In the genomic region with DNA sequence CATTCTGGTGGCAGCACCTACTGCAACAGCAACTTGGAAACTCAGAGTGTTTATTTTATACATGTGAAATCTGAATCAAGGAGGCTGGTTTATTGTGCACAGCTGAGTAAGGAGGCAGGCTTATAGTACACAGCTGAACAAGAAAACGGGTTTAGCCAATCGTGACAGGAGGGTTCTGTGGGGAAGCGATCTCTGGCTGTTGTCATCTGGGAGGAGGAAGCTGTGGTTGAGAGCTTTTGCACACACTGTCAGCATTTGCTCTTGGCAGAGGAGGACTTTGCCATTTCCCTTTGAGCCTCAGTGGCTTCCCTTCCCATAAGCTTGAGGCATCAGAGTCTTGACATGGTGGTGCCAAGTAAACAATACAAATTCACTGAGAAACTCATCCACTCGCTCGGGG, we compare ENCODE assay signal across 11 mouse cellular contexts. TPM values are rescaled to one million over a fixed set of nuclear protein-coding genes. Genes with fewer than 3 reads are reported as not detected.
DNase-seq lines count a peak whose midpoint lies in the region; ATAC-seq and TF ChIP-seq lines count a peak whose summit lies in the region.
"Had no signal": no experiment of that assay in that cellular context is flagged by ENCODE, and none has a peak within 500 bp of the region (broad histone marks: within the 10 kb centered on the region; RNA-seq: fewer than 3 reads in every experiment).

No protein-coding gene starts in this region.

- no peaks in the 10 kb centered on the region for H3K9me3 ChIP-seq in hindbrain, embryonic 11.5 days (ENCODE audit: control insufficient read depth, low read length)

- H3K27ac ChIP-seq in gastrocnemius, adult 2 months: no peak overlapping the region
- no peak overlapping the region for H3K27ac ChIP-seq in hindbrain, embryonic 11.5 days (ENCODE audit: low read depth, low read length)

- DNase-seq in gastrocnemius, adult 18-20 months (ENCODE audit: low spot score): peak; percentile 7
- DNase-seq in gastrocnemius, adult 2 months: no peak
- peak; percentile 41 for DNase-seq in 3T3-L1 (ENCODE audit: low read depth, low spot score)
- DNase-seq in monocyte, adult 2 months (ENCODE audit: low read depth in 1 of 2, low spot score in 2 of 2): peak; percentile 46 to 58
- no peak for DNase-seq in hindbrain, embryonic 11.5 days (ENCODE audit: low spot score)
- DNase-seq in urinary bladder, postnatal 14 days (ENCODE audit: low spot score): no peak
- no peak for DNase-seq in retina, postnatal 1 day
- DNase-seq: adrenal gland, postnatal 14 days; gastrocnemius, postnatal 14 days; kidney, adult 18-20 months had no signal

- H3K4me1 ChIP-seq in hindbrain, embryonic 11.5 days (replicated peaks; ENCODE audit: control insufficient read depth, insufficient read depth, low read length): no peaks in the 10 kb centered on the region

- intact Hi-C loops in gastrocnemius, adult 2 months (cut with DNase I): no loop called here

- no peak for TF ChIP-seq CTCF in gastrocnemius, adult 2 months (IDR thresholded peaks at IDR 0.05)

- H3K4me2 ChIP-seq in hindbrain, embryonic 11.5 days (replicated peaks; ENCODE audit: low read depth, low read length): no peak overlapping the region

- H3K4me3 ChIP-seq in gastrocnemius, adult 2 months: no peak overlapping the region
- H3K4me3 ChIP-seq in hindbrain, embryonic 11.5 days (ENCODE audit: low read depth, low read length): no peak overlapping the region

- peak; percentile 88 for ATAC-seq in common myeloid progenitor, adult 5-6 weeks (replicated peaks; ENCODE audit: low read depth, poor library complexity, severe bottlenecking)
- ATAC-seq in hindbrain, embryonic 11.5 days (ENCODE audit: low FRiP score): no peak

- no peaks in the 10 kb centered on the region for H3K27me3 ChIP-seq in hindbrain, embryonic 11.5 days (ENCODE audit: control insufficient read depth, insufficient read depth, low read length)

- no peaks in the 10 kb centered on the region for H3K36me3 ChIP-seq in hindbrain, embryonic 11.5 days (ENCODE audit: control insufficient read depth, insufficient read depth, low read length)

- WGBS in hindbrain, embryonic 11.5 days: 75% methylated on average over 5 of the region's 5 CpGs

- no peak overlapping the region for H3K9ac ChIP-seq in hindbrain, embryonic 11.5 days (ENCODE audit: low read depth, low read length)

RNA-seq across cellular contexts. Expression of a gene that starts 11.0 kb away (rescaled TPM):
- under 1 TPM; 0.14 to 0.69 TPM for total RNA-seq in gastrocnemius, adult 18-20 months (2021)
- total RNA-seq in gastrocnemius, adult 2 months (2021): under 1 TPM; 0.26 to 0.70 TPM
- 6.6 and 9.5 TPM in 2 replicates for total RNA-seq in common myeloid progenitor, adult 5-6 weeks (2017)
- polyA plus RNA-seq in hindbrain, embryonic 11.5 days (2014; fragmentation: Nextera tagmentation; extraction: Ambion mirVana): 55.0 TPM in 2 replicates

Comparison
In these comparisons a context has a peak if more than half of its experiments do, and no peak if none do; other contexts are left out.
1. DNase-seq: peak in gastrocnemius, adult 18-20 months (single experiment), 3T3-L1 (single experiment) and monocyte, adult 2 months (2 of 2); none in gastrocnemius, adult 2 months (single experiment), hindbrain, embryonic 11.5 days (single experiment), urinary bladder, postnatal 14 days (single experiment) and retina, postnatal 1 day (single experiment).